Mouse (Mus musculus): ENCODE results near the gene Stum. TPM values are rescaled to one million over a fixed set of nuclear protein-coding genes. Genes with fewer than 3 reads are reported as not detected.

Stum gene
- not detected for polyA plus RNA-seq (2017; shearing (Covaris generic))

DNA sequence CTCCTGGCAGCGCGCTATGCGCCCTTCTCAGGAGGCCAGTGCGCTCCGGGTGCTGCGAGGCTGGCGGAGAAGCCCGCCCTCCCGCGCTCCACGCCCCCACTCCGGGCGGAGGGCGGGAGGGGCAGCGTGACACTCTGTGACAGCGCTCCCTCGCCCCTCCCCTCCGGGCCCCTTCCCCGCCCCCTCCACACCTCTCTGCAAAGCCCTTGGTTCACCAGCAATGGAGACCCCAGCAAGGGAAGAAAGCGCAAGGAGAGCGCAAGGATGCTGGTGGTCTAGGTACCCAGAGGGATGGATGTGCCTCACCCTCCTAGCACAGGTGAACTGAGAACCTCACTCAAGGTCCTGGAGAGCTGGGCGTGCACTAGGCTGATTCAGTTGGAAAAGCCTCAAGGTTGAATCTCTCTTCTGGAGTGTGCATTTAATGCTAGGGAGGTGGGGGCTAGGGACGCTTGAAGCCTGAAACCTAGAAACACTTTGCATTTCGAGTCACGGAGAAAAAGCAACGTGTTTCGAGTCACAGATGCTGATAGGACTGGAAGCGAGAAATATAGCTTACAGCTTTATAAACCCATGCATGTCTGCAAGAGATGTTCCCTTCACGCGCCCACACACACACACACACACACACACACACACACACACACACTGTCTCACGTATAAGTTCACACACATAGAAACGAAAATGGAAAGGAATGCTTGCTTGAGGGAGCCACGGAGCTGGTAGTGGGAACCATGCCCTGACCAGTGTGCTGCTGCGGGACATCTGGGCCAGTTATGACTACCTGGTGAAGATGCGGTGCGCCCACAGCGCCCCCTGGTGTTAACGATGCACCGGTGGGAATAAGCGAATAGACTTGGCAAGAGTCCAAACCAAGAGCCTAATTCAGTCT, at the start of gene Stum:
Gene Stum (minus strand): TSS at position 106 of the 893 bp plus-strand sequence.

Other genes with a start within 250 kb of the Stum start
- gene Psen2, start 220.1 kb downstream of the Stum start, polyA plus RNA-seq (2017; shearing (Covaris generic)) = 192 TPM
- gene Itpkb, start 153.0 kb downstream of the Stum start, polyA plus RNA-seq (2017; shearing (Covaris generic)) = 58.2 TPM
- 98.6 TPM for gene Parp1, start 85.4 kb upstream of the Stum start, polyA plus RNA-seq (2017; shearing (Covaris generic))
- 24.5 TPM for gene Lin9, start 157.6 kb upstream of the Stum start, polyA plus RNA-seq (2017; shearing (Covaris generic))
- gene Mixl1, start 213.5 kb upstream of the Stum start, polyA plus RNA-seq (2017; shearing (Covaris generic)) = not detected
- 13.6 TPM for gene Acbd3, start 242.5 kb upstream of the Stum start, polyA plus RNA-seq (2017; shearing (Covaris generic))